Mouse (Mus musculus) heart, adult 2 months (tissue): ENCODE measurements around the gene Acvrl1.
"Not testable (repeated sequence)": the region's sequence is repeated elsewhere in the genome, so short reads cannot be mapped to it uniquely, and the experiment has no call there.

ENCODE experiments used
- CTCF ChIP-seq: fragments of 200-600 bp; IDR thresholded peaks from 2 replicates; pipeline ENCODE4 v1.8.1; 2022; ENCODE audit warnings: antibody characterized with exemption, mild to moderate bottlenecking, moderate library complexity
- POLR2A ChIP-seq: fragments of 200-500 bp; IDR thresholded peaks from 2 replicates; pipeline ENCODE4 v1.6.1; 2011; ENCODE audit warnings: mild to moderate bottlenecking, low read depth, low read length, control low read depth; ENCODE audit not compliant: insufficient read depth

DNA sequence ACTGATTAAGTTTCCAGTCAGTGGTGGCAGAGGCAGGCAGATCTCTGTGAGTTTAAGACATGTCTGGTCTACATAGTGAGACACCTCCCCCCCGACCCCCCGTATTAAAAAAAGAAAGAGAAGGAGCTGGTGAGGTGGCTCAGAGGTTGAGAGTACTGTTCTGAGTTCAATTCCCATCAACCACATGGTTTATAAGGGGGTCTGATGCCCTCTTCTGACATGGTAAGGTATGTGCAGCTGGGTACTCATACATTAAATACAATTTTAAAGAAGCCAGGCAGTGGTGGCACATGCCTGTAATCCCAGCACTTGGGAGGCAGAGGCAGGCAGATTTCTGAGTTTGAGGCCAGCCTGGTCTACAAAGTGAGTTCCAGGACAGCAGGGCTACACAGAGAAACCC lies 14.5 kb upstream of the Acvrl1 start:
- not testable (repeated sequence) for TF ChIP-seq POLR2A
- TF ChIP-seq CTCF, result peak; percentile 52
